Mouse (Mus musculus): Measurements from ENCODE around the gene C2cd4b. TPM values are rescaled to one million over a fixed set of nuclear protein-coding genes. Genes with fewer than 3 reads are reported as not detected.
"Not testable (repeated sequence)": the region's sequence is repeated elsewhere in the genome, so short reads cannot be mapped to it uniquely, and the experiment has no call there.

C2cd4b gene
- polyA plus RNA-seq, 1 experiment from 2014 or later: 0.15 TPM

DNA sequence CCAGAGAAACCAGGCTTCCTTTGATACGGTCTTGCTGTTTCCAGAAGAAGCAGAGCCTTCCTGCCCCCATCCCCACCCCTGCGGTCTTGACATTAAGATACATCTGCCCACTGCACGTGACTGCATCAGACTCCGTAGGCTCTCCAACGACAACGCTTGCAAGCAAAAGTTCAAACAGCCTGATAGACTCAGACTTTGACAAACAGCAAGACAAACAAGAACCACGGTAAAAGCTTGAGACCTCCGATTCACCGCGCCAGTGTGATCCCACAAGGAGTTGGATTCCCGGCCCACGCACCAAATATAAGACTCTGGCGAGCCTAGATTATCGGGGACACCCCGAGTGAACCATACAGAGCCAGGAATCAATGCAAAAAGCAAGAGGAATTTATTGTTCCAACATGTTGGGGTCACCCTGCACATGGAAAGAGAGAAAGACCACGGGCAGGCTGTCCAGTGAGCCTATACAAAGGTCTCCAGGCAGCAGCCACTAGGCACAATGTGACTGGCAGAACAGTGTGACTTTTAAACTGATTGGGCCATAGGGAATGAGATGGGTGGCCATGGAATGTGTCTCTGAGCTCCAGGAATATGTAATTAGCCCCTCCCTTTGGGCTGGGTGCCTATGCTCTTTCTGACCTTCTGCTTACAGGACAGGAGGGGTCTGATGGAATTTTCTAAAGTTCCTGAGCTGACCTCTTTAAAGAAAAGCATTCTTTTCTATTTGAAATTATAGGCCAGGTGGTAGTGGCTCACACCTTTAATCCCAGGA is 5.6 kb upstream of the C2cd4b start:
- no peak overlapping the region for H3K27ac ChIP-seq
- no peak overlapping the region for H3K4me2 ChIP-seq
- no peak overlapping the region for H3K9ac ChIP-seq
- H3K27me3 ChIP-seq: peaks cover 10% of the 10 kb centered on the region
- H3K9me3 ChIP-seq: no peaks in the 10 kb centered on the region
- no peak overlapping the region for H3K4me3 ChIP-seq
- H3K36me3 ChIP-seq: no peaks in the 10 kb centered on the region
- WGBS: 89% methylated on average over 16 of the region's 16 CpGs
- H3K4me1 ChIP-seq: no peaks in the 10 kb centered on the region
- no peak for ATAC-seq (ENCODE audit: insufficient number of reproducible peaks, insufficient read depth, low FRiP score, low TSS enrichment, low read depth)

DNA sequence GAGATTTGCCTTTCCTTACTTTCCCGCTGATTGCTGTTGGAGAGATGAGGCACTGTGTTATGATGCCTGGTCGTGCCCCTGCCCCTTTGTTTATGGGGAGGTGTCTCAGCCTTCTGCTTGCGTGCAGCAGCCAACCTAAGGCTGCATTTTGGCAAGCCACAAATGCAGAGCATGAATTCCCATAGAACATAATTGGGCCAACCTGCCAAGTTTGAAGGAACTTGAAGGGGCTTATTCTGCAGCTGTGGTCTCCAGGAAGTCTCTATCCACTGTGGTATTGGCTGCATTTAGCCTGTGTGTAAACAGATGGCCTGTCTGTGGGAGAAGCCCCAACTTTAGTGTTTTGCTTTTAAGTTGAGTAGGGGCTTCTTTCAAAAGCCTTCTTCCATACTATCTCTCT is 4.5 kb upstream of the C2cd4b start:
- WGBS: 68% methylated on average over 3 of the region's 3 CpGs
- Histone ChIP-seq H3K36me3 (no peaks in the 10 kb centered on the region), H3K4me1 (peaks cover 8% of the 10 kb centered on the region), H3K4me2 (no peak overlapping the region), H3K9me3 (no peaks in the 10 kb centered on the region), H3K4me3 (no peak overlapping the region), H3K9ac (no peak overlapping the region), H3K27ac (no peak overlapping the region), H3K27me3 (peaks cover 21% of the 10 kb centered on the region)
- no peak for ATAC-seq (ENCODE audit: insufficient number of reproducible peaks, insufficient read depth, low FRiP score, low TSS enrichment, low read depth)

DNA sequence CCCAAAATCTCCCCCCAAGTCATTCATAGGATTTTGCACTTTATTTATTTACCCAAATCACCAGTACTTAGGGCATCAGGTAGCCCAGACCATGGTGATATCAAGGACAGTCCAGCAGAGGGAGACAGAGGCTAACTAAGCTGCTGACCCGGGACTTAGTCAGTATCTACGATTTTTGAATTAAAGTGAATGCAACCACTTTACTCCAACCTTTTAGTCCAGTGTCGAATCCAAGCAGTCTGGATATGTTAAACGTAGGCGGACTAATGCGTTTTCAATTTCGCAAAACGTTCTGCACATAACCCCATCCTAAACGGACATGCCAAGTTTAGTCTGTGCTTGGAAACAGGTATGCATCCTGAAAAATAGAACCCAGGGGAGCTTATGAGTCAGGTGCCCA is 551 bp upstream of the C2cd4b start:
- WGBS: 3% methylated on average over 9 of the region's 9 CpGs
- Histone ChIP-seq H3K27ac (no peak overlapping the region), H3K27me3 (peaks cover 47% of the 10 kb centered on the region), H3K9me3 (no peaks in the 10 kb centered on the region), H3K4me3 (peak overlapping the region; percentile 64), H3K4me1 (peaks cover 13% of the 10 kb centered on the region), H3K9ac (no peak overlapping the region), H3K4me2 (peak overlapping the region; percentile 98; the same call in 1 of the 2 replicates), H3K36me3 (no peaks in the 10 kb centered on the region)
- no peak; the same call in 1 of the 2 replicates for ATAC-seq (ENCODE audit: insufficient number of reproducible peaks, insufficient read depth, low FRiP score, low TSS enrichment, low read depth)

DNA sequence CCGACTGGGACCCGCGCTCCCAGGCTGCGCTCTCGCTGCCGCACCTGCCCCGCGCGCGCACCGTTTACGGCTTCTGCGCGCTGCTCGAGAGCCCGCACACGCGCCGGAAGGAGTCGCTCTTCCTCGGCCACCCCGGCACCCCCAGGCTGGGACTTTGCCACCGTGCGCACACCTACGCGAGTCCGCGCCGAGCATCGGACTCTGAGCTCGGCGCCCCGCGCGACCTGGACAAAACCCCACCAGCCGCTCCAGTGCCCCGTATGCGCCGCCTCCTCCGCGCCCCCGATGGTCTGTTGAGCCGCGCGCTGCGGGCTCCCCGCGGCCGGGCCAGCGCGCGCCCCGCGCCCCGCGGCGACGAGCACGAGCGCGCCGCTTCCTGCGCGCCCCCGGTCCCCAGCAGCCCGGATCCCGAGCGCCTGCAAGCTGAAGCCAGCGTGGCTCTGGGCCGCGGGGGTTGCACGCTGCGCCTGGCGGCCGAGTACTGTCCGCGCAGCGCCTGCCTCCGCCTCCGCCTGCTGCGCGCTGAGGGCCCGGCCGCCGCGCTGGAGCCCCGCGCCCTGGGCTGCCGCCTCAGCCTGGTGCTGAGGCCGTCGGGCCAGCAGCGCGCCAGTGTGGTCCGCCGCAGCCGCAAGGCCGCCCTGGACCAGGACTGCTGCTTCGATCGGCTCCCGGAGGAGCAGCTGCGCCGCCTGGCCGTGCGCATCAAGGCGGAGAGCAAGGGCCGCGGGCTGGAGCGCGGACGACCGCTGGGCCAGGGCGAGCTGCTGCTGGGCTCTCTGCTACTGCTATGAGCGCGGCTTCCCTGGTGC is 923 bp downstream of the C2cd4b start:
- H3K4me2 ChIP-seq: peak overlapping the region; percentile 98
- peak overlapping the region; percentile 64 for H3K4me3 ChIP-seq
- H3K27me3 ChIP-seq: peaks cover 54% of the 10 kb centered on the region
- not testable (repeated sequence) for H3K36me3 ChIP-seq, H3K9me3 ChIP-seq, H3K27ac ChIP-seq
- H3K9ac ChIP-seq: peak overlapping the region; percentile 75
- peaks cover 13% of the 10 kb centered on the region for H3K4me1 ChIP-seq
- under 1% methylated on average over 81 of the region's 114 CpGs for WGBS
- peak; percentile 76 for ATAC-seq (ENCODE audit: insufficient number of reproducible peaks, insufficient read depth, low FRiP score, low TSS enrichment, low read depth)

DNA sequence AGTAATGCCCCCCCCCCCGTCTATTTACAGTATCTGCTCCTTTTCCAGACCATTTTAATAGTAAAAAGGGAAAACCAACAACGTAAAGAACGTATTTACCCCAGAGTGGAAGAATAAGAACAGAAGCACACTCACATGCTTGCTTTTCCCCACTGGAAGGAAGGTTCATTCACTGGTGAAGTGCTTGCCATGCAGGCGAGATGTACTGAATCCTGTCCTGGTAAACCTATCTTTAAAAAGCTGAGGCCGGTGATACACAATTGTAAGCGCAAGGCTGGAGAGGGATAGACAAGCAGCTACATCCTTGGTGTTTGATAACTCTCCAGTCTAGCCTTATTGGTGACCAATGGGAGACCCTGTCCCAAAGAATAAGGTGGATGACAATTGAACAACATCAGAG is 1.8 kb downstream of the C2cd4b start:
- no peaks in the 10 kb centered on the region for H3K9me3 ChIP-seq
- no peak for ATAC-seq (ENCODE audit: insufficient number of reproducible peaks, insufficient read depth, low FRiP score, low TSS enrichment, low read depth)
- 63% methylated on average over 6 of the region's 6 CpGs for WGBS
- H3K27me3 ChIP-seq: peaks cover 54% of the 10 kb centered on the region
- H3K9ac ChIP-seq: no peak overlapping the region
- H3K4me2 ChIP-seq: peak overlapping the region; percentile 98
- peak overlapping the region; percentile 64 for H3K4me3 ChIP-seq
- H3K4me1 ChIP-seq: peaks cover 13% of the 10 kb centered on the region
- no peak overlapping the region for H3K27ac ChIP-seq
- H3K36me3 ChIP-seq: no peaks in the 10 kb centered on the region

DNA sequence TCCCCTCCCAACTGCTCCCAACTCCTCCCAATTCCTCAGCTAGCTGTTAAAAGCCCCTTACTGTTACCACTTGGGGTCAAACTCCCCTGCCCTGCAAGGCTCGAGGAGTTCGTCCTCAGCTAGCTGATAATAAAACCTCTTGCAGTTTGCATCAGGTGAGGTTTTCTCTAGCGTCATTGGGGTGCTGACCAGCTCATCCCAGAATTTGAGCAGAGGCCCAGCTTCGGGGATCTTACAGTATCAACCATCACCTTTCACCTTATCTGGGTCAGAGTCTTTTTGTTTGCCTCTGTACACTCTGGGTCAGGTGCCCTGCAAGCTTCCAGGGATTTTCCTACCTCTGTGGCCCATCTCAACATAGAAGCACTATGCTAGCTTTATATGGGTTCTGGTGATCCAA is 4.1 kb downstream of the C2cd4b start:
- Histone ChIP-seq H3K36me3 (no peaks in the 10 kb centered on the region), H3K4me2 (no peak overlapping the region), H3K27me3 (peaks cover 47% of the 10 kb centered on the region), H3K4me3 (no peak overlapping the region), H3K9me3 (no peaks in the 10 kb centered on the region), H3K4me1 (peaks cover 13% of the 10 kb centered on the region), H3K9ac (no peak overlapping the region), H3K27ac (no peak overlapping the region)
- ATAC-seq (ENCODE audit: insufficient number of reproducible peaks, insufficient read depth, low FRiP score, low TSS enrichment, low read depth): no peak
- WGBS: 75% methylated on average over 4 of the region's 4 CpGs

DNA sequence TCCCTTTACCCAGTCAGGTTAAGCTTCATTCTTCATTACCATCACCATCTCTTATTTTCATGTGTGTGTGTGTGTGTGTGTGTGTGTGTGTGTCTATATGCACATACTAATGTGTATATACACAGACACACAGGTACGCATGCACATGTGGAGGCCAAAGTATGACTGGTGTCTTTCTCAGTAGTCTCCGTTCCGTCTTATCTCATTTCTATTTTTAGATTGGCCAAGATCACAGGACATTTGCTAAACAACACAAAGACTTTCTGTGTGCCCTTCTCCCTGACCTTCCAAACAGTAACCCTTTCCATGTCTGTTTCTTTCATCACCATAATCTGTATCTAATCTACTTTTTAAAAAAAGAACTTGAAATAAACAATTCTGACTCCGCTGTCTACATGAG is 7.2 kb downstream of the C2cd4b start:
- Histone ChIP-seq H3K27ac (no peak overlapping the region), H3K4me1 (no peaks in the 10 kb centered on the region), H3K4me2 (no peak overlapping the region), H3K9ac (no peak overlapping the region), H3K36me3 (no peaks in the 10 kb centered on the region), H3K27me3 (peaks cover 20% of the 10 kb centered on the region), H3K4me3 (no peak overlapping the region), H3K9me3 (no peaks in the 10 kb centered on the region)
- ATAC-seq (ENCODE audit: insufficient number of reproducible peaks, insufficient read depth, low FRiP score, low TSS enrichment, low read depth): no peak
- WGBS: 83% methylated on average over 4 of the region's 4 CpGs

DNA sequence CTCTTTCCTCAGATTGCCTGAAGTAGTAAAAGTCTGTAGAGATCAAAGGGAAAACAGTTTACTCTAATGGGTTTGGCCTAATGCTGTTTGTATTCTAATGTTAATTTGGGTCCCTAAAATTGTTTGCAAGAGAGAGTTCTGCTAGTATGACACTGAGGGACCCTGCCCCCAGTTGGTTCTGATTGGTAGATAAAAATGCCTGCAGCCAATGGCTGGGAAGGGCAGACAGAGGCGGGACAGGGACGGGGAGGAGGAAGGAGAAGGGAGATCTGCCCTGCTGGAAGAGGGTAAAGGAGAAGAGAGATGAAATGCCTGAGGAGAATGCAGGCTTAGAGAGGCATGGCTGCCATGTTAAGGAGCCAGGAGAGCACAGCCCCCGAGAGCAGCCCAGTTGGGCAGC is 7.7 kb downstream of the C2cd4b start:
- Histone ChIP-seq H3K27me3 (peaks cover 15% of the 10 kb centered on the region; the same call in 1 of the 2 replicates), H3K9ac (no peak overlapping the region), H3K4me1 (no peaks in the 10 kb centered on the region), H3K4me3 (no peak overlapping the region), H3K36me3 (no peaks in the 10 kb centered on the region), H3K4me2 (no peak overlapping the region), H3K9me3 (no peaks in the 10 kb centered on the region), H3K27ac (no peak overlapping the region)
- WGBS: 38% methylated on average over 3 of the region's 3 CpGs
- ATAC-seq (ENCODE audit: insufficient number of reproducible peaks, insufficient read depth, low FRiP score, low TSS enrichment, low read depth): no peak

DNA sequence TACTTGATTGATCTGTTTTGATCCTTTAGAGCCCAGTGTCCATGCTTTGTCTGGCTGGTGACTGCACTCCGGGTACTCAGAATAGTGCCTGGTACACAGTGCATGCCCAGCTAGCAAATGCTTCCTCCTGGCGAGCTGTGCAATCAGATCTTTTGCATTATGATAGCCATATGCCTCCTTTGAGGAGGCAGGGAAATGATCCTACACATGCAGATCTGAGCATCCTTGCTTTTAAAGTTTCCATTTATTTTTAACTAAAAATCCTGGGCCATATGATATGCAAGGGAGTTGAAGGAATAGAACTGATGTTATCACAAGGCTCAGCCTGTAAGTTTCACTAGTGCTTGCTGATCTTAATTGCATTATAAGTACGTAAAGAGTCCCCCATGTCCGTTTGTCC is 9.6 kb downstream of the C2cd4b start:
- Histone ChIP-seq H3K4me2 (no peak overlapping the region), H3K9me3 (no peaks in the 10 kb centered on the region), H3K27ac (no peak overlapping the region), H3K4me3 (no peak overlapping the region), H3K27me3 (0 out of 2 replicates have a peak, but pooled peaks cover 7% of the 10 kb centered on the region), H3K36me3 (no peaks in the 10 kb centered on the region), H3K9ac (no peak overlapping the region), H3K4me1 (no peaks in the 10 kb centered on the region)
- 70% methylated on average over 4 of the region's 4 CpGs for WGBS
- ATAC-seq (ENCODE audit: insufficient number of reproducible peaks, insufficient read depth, low FRiP score, low TSS enrichment, low read depth): no peak

DNA sequence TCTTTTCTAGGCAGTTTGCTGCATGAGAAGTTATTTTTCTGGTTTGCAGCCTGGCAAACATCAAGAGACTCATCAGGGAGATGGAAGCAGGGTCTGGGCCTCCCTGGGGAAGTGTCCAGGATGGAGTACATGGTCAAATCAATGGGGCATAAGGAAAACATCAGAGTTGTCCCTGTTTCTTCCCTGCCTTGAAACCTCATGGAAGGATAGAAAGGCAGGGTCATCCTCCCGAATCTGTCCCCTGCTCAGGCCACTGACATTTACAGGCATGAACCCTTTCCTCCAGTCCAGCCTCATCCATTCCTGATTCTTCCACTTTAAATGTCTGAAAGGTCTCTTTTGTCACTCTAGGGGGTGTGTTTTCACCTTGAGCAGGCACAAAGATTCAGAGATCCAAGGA is 10.2 kb downstream of the C2cd4b start:
- H3K27me3 ChIP-seq: 0 out of 2 replicates have a peak, but pooled peaks cover 3% of the 10 kb centered on the region
- no peaks in the 10 kb centered on the region for H3K36me3 ChIP-seq
- no peak overlapping the region for H3K9ac ChIP-seq
- ATAC-seq (ENCODE audit: insufficient number of reproducible peaks, insufficient read depth, low FRiP score, low TSS enrichment, low read depth): no peak
- no peak overlapping the region for H3K4me3 ChIP-seq
- whole genome bisulfite sequencing: 68% methylated on average over 1 of the region's 1 CpGs
- no peak overlapping the region for H3K27ac ChIP-seq
- no peak overlapping the region for H3K4me2 ChIP-seq
- no peaks in the 10 kb centered on the region for H3K9me3 ChIP-seq
- H3K4me1 ChIP-seq: no peaks in the 10 kb centered on the region

DNA sequence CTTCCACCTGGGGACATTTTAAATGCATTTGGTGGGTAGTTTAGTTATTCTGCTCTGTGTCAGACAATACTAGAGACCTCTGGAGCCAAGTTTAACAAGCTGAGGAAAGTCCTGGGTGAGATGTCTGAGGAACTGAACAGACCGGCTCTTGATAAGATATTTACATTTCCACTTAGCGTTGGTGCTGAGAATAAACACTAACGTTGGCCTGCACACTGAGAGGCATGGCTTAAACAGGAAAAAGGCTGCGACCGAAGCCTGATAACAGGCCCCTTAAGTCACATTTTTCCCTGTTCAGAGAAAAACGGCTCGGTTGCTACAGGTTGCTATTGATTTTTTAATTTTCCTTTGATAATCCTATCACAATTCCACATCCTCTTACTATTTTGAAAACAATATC is 12.1 kb downstream of the C2cd4b start:
- Histone ChIP-seq H3K9me3 (0 out of 2 replicates have a peak, but pooled peaks cover 3% of the 10 kb centered on the region), H3K27me3 (no peaks in the 10 kb centered on the region), H3K36me3 (no peaks in the 10 kb centered on the region), H3K9ac (no peak overlapping the region), H3K4me1 (no peaks in the 10 kb centered on the region), H3K4me2 (no peak overlapping the region), H3K4me3 (no peak overlapping the region), H3K27ac (no peak overlapping the region)
- ATAC-seq (ENCODE audit: insufficient number of reproducible peaks, insufficient read depth, low FRiP score, low TSS enrichment, low read depth): no peak
- WGBS: 77% methylated on average over 7 of the region's 7 CpGs

DNA sequence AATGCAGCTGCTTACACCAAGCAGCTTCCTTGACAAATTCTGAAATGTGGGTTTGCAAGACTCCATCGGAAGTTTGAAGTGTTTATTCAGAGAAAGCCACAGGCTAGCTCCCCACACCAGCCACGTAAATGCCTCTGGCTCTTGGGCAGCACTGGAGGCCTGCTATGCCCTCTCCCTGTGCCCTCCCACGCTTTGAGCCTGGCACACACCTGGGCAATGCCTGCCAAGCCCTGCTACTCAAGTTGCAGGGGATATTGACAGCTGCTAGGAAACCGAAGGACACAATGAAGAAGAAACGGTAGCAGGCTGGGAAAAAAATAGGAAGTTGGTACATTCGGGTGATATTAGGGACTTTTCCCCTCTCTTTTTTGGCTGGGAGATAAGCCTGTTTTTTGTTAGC is 15.0 kb downstream of the C2cd4b start:
- Histone ChIP-seq H3K36me3 (no peaks in the 10 kb centered on the region), H3K27me3 (no peaks in the 10 kb centered on the region), H3K4me2 (no peak overlapping the region), H3K9me3 (0 out of 2 replicates have a peak, but pooled peaks cover 3% of the 10 kb centered on the region), H3K27ac (no peak overlapping the region), H3K9ac (no peak overlapping the region), H3K4me3 (no peak overlapping the region), H3K4me1 (0 out of 2 replicates have a peak, but pooled peaks cover 2% of the 10 kb centered on the region)
- WGBS: 76% methylated on average over 6 of the region's 6 CpGs
- no peak for ATAC-seq (ENCODE audit: insufficient number of reproducible peaks, insufficient read depth, low FRiP score, low TSS enrichment, low read depth)
